Mouse (Mus musculus): ENCODE measurements around the gene Ak6.

Gene Ak6

DNA sequence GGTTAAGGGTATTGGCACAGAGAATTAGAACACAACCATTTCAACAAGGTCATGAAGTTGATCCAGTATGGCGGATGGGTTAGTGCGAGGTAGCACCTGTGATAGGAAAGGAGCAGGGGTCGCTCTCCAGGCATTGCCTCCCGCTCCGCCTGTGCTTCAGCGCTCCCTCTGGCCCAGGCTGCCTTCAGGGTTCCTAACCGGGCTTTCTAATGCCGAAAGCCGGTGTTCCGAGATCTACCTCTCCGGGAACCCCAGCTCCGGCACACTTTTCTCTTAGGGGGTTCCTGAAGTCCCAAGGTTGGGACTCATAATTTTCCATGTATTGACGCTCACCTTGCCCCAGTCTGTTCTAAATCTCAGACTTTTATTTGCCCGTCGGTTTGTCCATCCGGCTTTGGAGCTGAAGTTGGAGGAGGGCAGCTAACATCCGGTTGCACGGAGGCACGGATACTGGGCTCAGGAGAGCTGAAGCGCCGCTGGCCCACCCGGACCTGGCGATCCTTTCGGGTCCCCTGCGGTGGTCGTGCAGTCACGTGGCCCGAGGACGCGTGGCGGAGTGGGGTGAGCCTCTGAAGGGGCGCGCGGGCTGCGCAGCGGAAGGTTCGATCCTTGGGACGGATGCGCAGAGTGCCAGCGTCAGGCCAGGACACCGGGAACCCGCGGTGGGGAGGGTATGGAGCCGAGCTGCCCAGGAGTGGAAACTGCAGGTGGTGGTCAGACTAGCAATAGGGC, 18.7 kb downstream of the Ak6 start, which contains the start of gene Ccdc125:
Ccdc125 (plus strand) TSS at position 427 of the 732 bp plus-strand sequence.
- no peak for DNase-seq

DNA sequence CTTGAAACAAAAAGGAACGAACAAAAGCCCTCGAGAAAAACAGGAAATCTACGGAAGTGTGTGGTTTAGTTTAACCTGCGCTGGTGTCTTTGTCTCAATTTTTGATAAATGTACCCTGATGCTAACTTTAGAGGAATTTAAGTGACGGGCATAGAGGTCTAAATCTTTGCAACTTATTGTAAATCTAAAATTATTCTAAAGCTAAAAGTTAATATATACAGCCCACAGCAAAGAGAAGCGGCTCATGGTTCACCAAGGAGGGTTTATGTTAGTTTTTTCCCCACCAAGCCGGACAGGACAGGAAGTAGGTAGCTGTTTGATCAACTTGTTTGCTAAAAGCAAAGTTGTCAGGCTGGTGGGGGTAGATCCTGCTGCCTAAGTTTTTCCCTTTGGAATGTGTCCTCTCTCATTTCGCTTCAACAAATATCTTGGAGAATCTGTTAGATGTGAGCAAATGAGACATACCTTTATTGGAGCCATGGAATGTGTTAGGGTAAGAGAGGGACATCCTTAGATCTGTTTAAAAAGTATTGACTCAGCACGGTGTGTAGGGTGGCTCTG, 19.5 kb downstream of the Ak6 start:
- DNase-seq = no peak

DNA sequence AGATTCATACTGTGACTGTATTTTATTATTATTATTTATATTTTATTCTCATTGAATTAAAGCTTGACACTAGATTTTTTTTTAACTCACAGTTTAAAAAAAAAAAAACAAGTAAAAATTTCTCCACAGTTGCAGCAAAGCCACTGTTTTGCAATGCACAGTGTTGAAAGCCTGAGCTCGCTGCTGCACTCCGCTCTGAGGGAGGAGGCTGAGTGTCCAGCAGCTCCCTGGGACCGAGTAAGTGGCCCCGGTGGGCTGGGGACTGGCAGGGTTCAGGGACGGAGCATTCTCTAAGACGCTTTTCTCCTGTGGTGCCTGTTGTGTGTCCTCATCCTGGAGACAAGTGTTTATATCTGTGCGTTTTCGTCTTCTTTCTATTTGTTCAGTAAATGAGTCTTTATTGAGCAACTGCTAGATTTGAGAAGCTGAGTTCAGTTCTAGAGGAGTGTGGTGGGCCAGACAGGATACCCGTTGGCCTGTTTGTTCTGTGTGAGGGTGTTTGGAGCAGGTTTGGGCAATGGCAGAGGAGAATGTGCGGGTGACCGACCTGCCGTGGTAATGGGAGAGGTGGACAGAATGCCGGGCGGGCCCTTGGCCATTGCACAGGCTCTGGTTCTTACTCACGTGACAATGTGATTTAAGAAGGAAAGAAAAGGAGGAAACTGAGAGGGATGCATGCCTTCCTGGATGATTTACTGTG, 25.3 kb downstream of the Ak6 start:
- DNase-seq = no peak

DNA sequence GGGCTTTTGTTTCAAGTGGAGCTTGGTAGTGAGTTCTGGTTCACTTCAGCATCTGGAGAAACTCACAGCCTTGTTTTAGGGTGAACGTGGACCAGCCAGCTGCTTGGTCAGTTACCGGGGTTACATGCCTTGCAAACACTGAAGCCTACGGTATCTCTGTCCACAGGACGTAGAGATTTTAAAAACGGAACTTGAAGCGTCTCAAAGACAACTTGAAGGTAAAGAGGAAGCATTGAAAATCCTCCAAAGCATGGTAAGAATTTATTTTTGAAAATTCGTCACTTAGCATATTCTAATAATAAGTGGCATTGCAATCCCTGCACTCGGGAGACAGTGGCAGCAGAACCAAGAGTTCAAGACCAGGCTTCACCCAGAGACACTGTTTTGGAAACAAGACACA, 30.8 kb downstream of the Ak6 start:
- DNase-seq = no peak

DNA sequence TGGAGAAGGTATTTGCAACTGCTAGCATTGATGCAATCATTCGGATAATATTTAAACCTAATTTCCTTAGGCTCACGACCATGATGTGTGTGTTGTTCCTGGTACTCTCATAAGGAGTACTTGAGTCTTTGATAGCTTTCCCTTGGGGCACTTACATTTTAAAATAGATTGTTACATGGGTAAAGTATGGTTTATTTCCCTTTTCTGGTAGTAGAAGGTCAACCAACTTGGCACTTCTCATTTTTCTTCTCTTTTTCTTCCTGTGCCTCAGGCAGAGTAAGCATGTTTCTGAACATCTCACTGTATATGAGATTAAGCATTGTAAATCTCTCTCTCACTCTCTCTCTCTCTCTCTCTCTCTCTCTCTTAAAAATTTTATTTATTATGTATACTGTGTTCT, 32.1 kb downstream of the Ak6 start:
- DNase-seq = no peak

DNA sequence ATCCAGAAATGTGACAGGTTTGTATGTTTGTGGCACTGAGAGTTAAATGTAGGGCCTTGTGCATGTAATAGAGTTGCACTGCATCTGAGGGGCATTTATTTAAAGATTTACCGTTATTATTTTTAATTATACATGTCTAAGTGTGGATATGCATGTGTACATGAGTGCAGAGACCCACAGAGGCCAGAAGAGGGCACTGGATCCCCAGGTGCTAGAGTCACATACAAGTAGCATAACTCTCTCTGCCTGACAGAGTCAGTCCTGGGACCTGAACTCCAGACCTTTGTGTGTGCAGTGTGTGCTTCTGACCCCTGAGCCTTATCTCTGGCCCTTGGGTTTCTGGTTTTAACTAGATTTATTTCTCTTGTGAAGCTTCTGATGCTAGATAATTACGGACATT, 33.6 kb downstream of the Ak6 start:
- no peak for DNase-seq

DNA sequence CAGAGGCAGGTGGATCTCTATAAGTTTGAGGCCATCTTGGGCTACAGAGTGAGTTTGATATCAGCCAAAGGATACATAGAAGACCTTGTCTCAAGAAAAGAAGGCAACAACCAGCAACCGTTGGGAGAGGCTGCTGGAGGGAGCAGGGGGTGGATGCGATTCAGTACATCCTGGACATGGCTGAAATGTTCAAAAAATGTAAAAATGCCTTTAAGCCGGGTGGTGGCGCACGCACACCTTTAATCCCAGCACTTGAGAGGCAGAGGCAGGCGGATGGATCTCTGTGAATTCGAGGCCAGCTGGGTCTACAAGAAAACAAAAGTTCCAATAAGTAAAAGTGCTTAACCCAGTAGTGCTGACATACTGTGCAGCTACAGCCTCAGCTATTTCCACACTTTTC, 36.7 kb downstream of the Ak6 start:
- DNase-seq = no peak

DNA sequence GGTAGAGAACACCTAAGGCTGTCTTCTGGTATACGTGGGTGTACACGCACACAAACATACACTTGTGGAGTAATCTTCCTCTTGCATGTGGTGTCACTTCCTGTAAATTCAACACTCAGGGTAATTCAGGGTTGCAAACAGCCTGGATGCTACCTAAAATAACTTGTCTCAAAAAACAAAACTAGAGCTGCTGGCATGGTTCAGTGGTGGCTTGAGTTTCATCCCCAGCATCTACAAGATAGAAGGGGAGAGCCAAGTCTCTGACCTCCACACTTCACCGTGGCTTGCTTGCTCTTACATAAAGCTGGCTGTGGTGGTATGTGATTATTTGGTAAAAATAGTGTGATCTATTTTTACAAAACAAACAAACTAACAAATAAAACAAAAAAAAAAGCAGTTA, 46.8 kb downstream of the Ak6 start:
- no peak for DNase-seq

DNA sequence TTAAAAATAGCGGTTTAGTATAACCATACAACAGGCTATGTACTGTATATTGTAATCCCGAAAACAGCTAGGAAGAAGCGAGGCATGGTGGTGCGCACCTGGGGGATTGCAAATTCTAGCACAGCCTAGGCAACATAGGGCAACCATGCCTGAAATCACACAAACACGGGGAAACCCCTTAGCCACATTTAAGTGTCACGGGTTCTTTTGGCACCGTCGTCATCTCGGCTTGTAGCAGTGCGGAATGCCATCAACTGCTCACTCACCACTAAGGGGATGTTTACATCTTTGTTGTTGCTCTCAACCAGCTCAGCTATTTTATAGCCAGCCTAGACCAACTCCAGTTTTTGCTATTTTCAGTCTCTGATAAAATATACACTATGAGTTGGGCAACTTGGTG, 48.1 kb downstream of the Ak6 start:
- DNase-seq = no peak

DNA sequence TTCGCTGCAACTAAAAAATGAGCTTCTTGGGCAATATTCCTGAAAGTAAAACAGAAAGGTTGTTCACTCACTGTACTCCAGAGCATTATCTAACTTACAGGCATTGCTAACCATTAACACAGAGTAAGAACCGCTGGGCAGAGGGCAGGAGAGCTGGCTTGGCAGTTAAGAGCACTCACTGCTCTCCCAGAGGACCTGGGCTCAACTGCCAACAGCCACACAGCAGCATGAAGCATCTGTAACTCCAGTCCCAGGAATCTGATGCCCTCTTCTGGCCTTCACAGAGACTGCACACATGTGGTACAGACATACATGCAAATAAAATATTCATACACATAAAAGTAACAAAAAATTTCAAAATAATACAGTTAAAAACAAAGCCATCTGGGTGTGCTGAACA, 52.7 kb downstream of the Ak6 start:
- DNase-seq = no peak

DNA sequence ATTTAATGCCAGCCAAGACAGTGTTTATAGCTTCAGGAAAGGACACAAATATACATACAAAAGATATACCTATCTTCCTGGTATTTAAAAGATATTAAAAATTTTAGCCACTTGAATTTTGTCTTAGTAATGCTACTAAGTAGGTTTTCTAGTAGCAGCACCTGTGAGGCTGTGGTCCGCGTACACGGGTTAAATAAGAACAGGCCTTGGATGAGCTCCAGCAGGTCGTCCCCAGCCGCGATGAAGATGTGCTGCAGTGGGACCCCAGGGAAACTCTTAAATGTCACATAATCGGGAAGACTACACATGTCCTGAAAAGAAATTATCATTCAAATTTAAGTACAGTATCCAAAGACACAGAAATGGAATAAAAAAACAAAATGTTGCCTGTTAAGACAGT, 55.4 kb downstream of the Ak6 start:
- DNase-seq = no peak

DNA sequence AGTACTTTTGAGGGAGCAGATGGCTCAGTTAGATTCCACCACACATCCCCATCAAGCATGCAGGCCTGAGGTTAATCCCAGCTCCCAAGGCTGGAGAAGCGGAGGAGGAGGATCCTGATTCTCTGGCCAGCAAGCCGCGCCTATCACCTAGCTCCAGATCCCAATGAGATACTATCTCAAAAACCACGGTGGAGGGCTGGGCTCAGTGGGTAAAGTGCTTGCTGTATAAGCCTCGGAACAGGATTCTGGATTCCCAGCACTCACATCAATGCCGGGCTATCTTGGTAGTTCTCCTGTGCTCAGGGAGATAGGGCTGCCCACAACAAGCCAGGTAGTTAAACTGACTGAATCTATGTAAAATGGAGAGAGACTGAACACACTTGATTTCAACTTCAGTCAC, 64.7 kb downstream of the Ak6 start:
- DNase-seq = no peak
